Mouse (Mus musculus) limb, embryonic 14.5 days (tissue): Measurements from ENCODE around the gene Pgbd5. TPM values are rescaled to one million over a fixed set of nuclear protein-coding genes. Genes with fewer than 3 reads are reported as not detected.

Source experiments
- ATAC-seq: fragments of 200-750 bp; cut with Nextera tagmentation; 2 replicates; pipeline ENCODE4 v1.8.0; 2017; ENCODE audit warnings: low read depth, moderate number of reproducible peaks, moderate TSS enrichment; ENCODE audit not compliant: low FRiP score
- DNase-seq: peaks from one replicate; pipeline ENCODE4 v3.0.0-alpha.2; 2015; ENCODE audit warnings: low spot score
- H3K27ac ChIP-seq: fragments of 300-500 bp; sonication (generic); replicated peaks from 2 replicates; pipeline ENCODE4 v1.5.1; 2014; ENCODE audit warnings: low read depth, mild to moderate bottlenecking, low read length, moderate library complexity, mixed read lengths
- H3K27me3 ChIP-seq: fragments of 300-500 bp; sonication (generic); 2 replicates; pipeline ENCODE4 v1.6.1; 2014; ENCODE audit warnings: low read length, mixed read lengths; ENCODE audit not compliant: control insufficient read depth, insufficient read depth
- H3K36me3 ChIP-seq: fragments of 300-500 bp; sonication (generic); 2 replicates; pipeline ENCODE4 v1.6.1; 2014; ENCODE audit warnings: mild to moderate bottlenecking, low read length, moderate library complexity, mixed read lengths; ENCODE audit not compliant: control insufficient read depth, insufficient read depth
- H3K4me1 ChIP-seq: fragments of 300-500 bp; sonication (generic); 2 replicates; pipeline ENCODE4 v1.6.1; 2014; ENCODE audit warnings: antibody characterized with exemption, low read length, mixed read lengths; ENCODE audit not compliant: control insufficient read depth, insufficient read depth
- H3K4me2 ChIP-seq: fragments of 300-500 bp; sonication (generic); replicated peaks from 2 replicates; pipeline ENCODE4 v1.6.1; 2014; ENCODE audit warnings: low read depth, mild to moderate bottlenecking, low read length, moderate library complexity; ENCODE audit not compliant: severe bottlenecking
- H3K4me3 ChIP-seq: fragments of 300-500 bp; sonication (generic); replicated peaks from 2 replicates; pipeline ENCODE4 v1.5.1; 2014; ENCODE audit warnings: low read length
- H3K9ac ChIP-seq: fragments of 300-500 bp; sonication (generic); 2 replicates; pipeline ENCODE4 v1.6.1; 2014; ENCODE audit warnings: mild to moderate bottlenecking, low read depth, low read length, moderate library complexity; ENCODE audit not compliant: severe bottlenecking
- H3K9me3 ChIP-seq: fragments of 300-500 bp; sonication (generic); 2 replicates; pipeline ENCODE4 v1.6.1; 2016; ENCODE audit warnings: low read length; ENCODE audit not compliant: control insufficient read depth
- POLR2A ChIP-seq: fragments of 200-500 bp; IDR thresholded peaks from 2 replicates; pipeline ENCODE4 v1.8.0; 2012; ENCODE audit warnings: inconsistent platforms, mild to moderate bottlenecking, moderate library complexity, borderline replicate concordance; ENCODE audit not compliant: insufficient read depth, insufficient read length; ENCODE audit errors: extremely low read depth
- WGBS: fragments of 180-500 bp; shearing (Covaris S2); extraction: QIAGEN DNeasy Blood & Tissue Kit; methylation state at CpG from one replicate; pipeline ENCODE4 v1.1.7; 2014; 5-methylcytosine and 5-hydroxymethylcytosine counted together
- polyA plus RNA-seq, 2 experiments: library from polyadenylated mRNA; depleted of rRNA in 1 of 2; stranded (reverse) in 1 of 2; unstranded in 1 of 2; fragments of >200 nt; fragmentation: Nextera tagmentation in 1 of 2; extraction: Ambion mirVana in 1 of 2; gene quantifications; 2 replicates each; pipeline versions ENCODE4 v1.2.1 to v1.2.3; 2012 to 2014

Gene Pgbd5
- polyA plus RNA-seq, 2 experiments: 3.9 to 8.0 TPM

DNA sequence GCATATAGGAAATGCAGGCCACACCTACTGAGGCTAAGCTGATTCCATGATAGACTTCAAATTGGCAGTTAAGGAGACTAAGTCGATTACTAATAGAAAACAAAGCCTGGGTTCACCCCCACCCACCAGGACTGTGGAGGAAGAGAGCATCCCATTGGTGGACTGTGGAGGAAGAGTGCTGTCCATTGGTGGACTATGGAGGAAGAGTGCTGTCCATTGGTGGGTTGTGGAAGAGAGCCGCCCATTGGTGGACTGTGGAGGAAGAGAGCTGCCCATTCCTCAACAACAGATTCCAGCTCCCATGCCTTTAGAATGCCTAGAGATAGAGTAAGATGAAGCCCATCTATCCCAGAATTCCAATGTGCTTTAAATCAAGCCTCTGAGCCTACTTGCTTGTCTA lies 42.9 kb downstream of the Pgbd5 start:
- Histone ChIP-seq H3K27me3 (no peaks in the 10 kb centered on the region), H3K27ac (no peak overlapping the region), H3K36me3 (no peaks in the 10 kb centered on the region), H3K9me3 (no peaks in the 10 kb centered on the region), H3K4me2 (no peak overlapping the region), H3K4me1 (peaks cover 3% of the 10 kb centered on the region; the same call in 1 of the 2 replicates), H3K4me3 (no peak overlapping the region), H3K9ac (no peak overlapping the region)
- ATAC-seq: no peak
- WGBS: 82% methylated on average over 2 of the region's 2 CpGs
- no peak for TF ChIP-seq POLR2A
- no peak for DNase-seq

DNA sequence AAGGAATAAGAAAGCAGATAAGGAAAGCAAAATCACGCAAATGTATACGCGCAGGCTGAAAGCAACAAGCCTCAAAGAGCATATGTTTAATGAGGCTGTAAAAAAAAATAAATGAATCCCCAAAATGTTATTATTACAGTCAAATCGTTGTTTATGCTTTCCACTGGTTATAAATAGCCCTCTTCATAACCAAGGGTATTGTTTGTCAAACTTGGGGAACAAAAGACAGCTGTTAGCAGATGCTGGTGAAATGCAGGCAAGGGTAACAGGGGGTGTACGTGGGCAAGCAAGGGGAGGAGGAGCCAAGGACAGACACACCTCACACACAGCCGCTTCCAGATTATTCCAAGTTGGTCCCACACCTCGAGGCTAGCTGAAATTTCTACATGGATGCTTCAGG lies 44.1 kb downstream of the Pgbd5 start:
- H3K4me2 ChIP-seq: no peak overlapping the region
- no peak for TF ChIP-seq POLR2A
- no peaks in the 10 kb centered on the region for H3K36me3 ChIP-seq
- ATAC-seq (no peak), DNase-seq (no peak)
- WGBS: 68% methylated on average over 7 of the region's 7 CpGs
- H3K9me3 ChIP-seq: no peaks in the 10 kb centered on the region
- H3K4me1 ChIP-seq: peaks cover 3% of the 10 kb centered on the region; the same call in 1 of the 2 replicates
- H3K27me3 ChIP-seq: no peaks in the 10 kb centered on the region
- H3K4me3 ChIP-seq: no peak overlapping the region
- H3K27ac ChIP-seq: no peak overlapping the region
- no peak overlapping the region for H3K9ac ChIP-seq

GRCm38 (mm10) chr8:124394951-124395350 lies 44.5 kb downstream of the Pgbd5 start:
- no peak overlapping the region for H3K4me2 ChIP-seq
- no peaks in the 10 kb centered on the region for H3K9me3 ChIP-seq
- H3K36me3 ChIP-seq: no peaks in the 10 kb centered on the region
- TF ChIP-seq POLR2A: no peak
- 76% methylated on average over 7 of the region's 7 CpGs for WGBS
- DNase-seq: no peak
- H3K27ac ChIP-seq: no peak overlapping the region
- no peak overlapping the region for H3K9ac ChIP-seq
- H3K27me3 ChIP-seq: no peaks in the 10 kb centered on the region
- no peak overlapping the region for H3K4me3 ChIP-seq
- peaks cover 3% of the 10 kb centered on the region; the same call in 1 of the 2 replicates for H3K4me1 ChIP-seq
- ATAC-seq: no peak

- no peaks in the 10 kb centered on the region for H3K27me3 ChIP-seq
- TF ChIP-seq POLR2A: no peak
- no peak overlapping the region for H3K4me2 ChIP-seq
- H3K36me3 ChIP-seq: no peaks in the 10 kb centered on the region
- no peak overlapping the region for H3K27ac ChIP-seq
- H3K9me3 ChIP-seq: no peaks in the 10 kb centered on the region
- DNase-seq (no peak), ATAC-seq (no peak)
- peaks cover 3% of the 10 kb centered on the region; the same call in 1 of the 2 replicates for H3K4me1 ChIP-seq
- H3K9ac ChIP-seq: no peak overlapping the region
- H3K4me3 ChIP-seq: no peak overlapping the region
- WGBS: 89% methylated on average over 4 of the region's 4 CpGs
Measured at GRCm38 (mm10) chr8:124393927-124394326, 45.5 kb downstream of the Pgbd5 start.

DNA sequence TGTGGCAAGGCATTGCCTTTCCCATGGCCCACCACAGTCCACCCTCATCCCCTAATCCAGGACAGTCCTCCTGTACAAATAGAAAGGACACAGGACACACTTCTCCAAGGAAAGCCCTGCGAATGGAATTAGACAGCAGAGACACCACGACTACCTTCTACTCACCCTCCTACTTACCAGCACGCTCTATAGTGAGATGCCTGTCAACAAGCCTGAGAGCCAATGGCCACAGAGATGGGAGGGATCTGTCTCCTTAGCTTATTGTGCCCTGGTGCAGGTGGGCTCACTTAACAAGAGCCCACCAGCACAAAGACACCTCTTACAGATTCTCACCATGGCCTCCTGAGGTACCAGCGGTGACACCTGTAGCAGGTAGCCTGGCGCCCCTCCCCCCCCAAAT lies 46.4 kb downstream of the Pgbd5 start:
- ATAC-seq (no peak), DNase-seq (no peak)
- H3K4me2 ChIP-seq: no peak overlapping the region
- H3K9me3 ChIP-seq: no peaks in the 10 kb centered on the region
- WGBS: 73% methylated on average over 5 of the region's 5 CpGs
- peak overlapping the region; percentile 63 for H3K27ac ChIP-seq
- TF ChIP-seq POLR2A: no peak
- H3K4me1 ChIP-seq: peaks cover 3% of the 10 kb centered on the region; the same call in 1 of the 2 replicates
- no peaks in the 10 kb centered on the region for H3K27me3 ChIP-seq
- H3K9ac ChIP-seq: no peak overlapping the region
- no peak overlapping the region for H3K4me3 ChIP-seq
- no peaks in the 10 kb centered on the region for H3K36me3 ChIP-seq

- H3K4me1 ChIP-seq: peaks cover 3% of the 10 kb centered on the region; the same call in 1 of the 2 replicates
- no peak overlapping the region for H3K9ac ChIP-seq
- H3K4me2 ChIP-seq: no peak overlapping the region
- no peaks in the 10 kb centered on the region for H3K9me3 ChIP-seq
- DNase-seq (peak; percentile 23), ATAC-seq (no peak)
- H3K27me3 ChIP-seq: no peaks in the 10 kb centered on the region
- no peak overlapping the region for H3K4me3 ChIP-seq
- H3K36me3 ChIP-seq: no peaks in the 10 kb centered on the region
- peak overlapping the region; percentile 63 for H3K27ac ChIP-seq
- no peak for TF ChIP-seq POLR2A
- WGBS: 32% methylated on average over 10 of the region's 10 CpGs
Measured at GRCm38 (mm10) chr8:124392271-124393012, 47.0 kb downstream of the Pgbd5 start.
